34 mouse cellular contexts compared by ENCODE assay signal in the genomic region with DNA sequence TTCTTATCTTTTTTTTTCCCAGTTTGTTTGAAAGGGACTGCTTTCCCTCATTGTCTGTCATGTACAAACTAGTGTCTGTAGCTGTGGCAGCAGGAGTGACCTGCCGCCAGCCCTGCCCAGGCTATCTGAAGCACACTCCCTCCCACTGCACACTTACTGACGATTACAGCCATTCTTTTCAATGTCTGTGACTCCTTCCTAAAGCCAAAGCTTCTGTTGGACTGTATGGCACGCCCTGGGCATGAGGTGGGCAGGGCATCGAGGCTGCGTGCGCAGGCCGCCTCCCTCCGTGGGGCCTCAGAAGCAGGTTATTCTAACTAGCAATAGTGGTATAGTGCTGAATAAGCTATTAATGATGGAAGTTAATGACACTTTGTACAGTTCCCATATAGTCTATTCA.
"Had no signal": no experiment of that assay in that cellular context is flagged by ENCODE, and none has a peak within 500 bp of the region (broad histone marks: within the 10 kb centered on the region; RNA-seq: fewer than 3 reads in every experiment).

No protein-coding gene starts in this region.

- H3K27me3 ChIP-seq: heart, embryonic 12.5 days; heart, embryonic 13.5 days; heart, embryonic 15.5 days; hindbrain, embryonic 12.5 days; hindbrain, embryonic 13.5 days; hindbrain, embryonic 15.5 days; intestine, embryonic 15.5 days; kidney, embryonic 15.5 days had no signal

- ATAC-seq: hindbrain, embryonic 16.5 days; hindbrain, postnatal 0 days; inflammation-experienced regulatory T-cells, adult 6 months; intestine, embryonic 15.5 days; intestine, embryonic 16.5 days had no signal

- H3K4me1 ChIP-seq: hindbrain, embryonic 12.5 days; hindbrain, embryonic 13.5 days; hindbrain, embryonic 15.5 days; intestine, embryonic 15.5 days had no signal

- H3K27ac ChIP-seq: heart, embryonic 10.5 days; heart, embryonic 13.5 days; heart, embryonic 15.5 days; hindbrain, embryonic 10.5 days; hindbrain, embryonic 12.5 days; hindbrain, embryonic 13.5 days; hindbrain, embryonic 14.5 days; hindbrain, embryonic 15.5 days; hindbrain, postnatal 0 days; intestine, embryonic 15.5 days; kidney, embryonic 15.5 days; kidney, postnatal 0 days; layer of hippocampus, adult 2 months had no signal

- H3K36me3 ChIP-seq: heart, embryonic 10.5 days; heart, embryonic 12.5 days; heart, embryonic 13.5 days; heart, embryonic 15.5 days; hindbrain, embryonic 10.5 days; hindbrain, embryonic 12.5 days; hindbrain, embryonic 13.5 days; hindbrain, embryonic 15.5 days; intestine, embryonic 15.5 days; kidney, embryonic 15.5 days had no signal

- DNase-seq: heart, postnatal 10 days; heart, postnatal 14 days; heart, postnatal 36 days; heart, postnatal 4 days; kidney, adult 11 months; kidney, adult 18-20 months; kidney, adult 2 months; kidney, adult 8-10 months; kidney, adult 9 months; kidney, postnatal 10 days; kidney, postnatal 14 days; kidney, postnatal 25 days; kidney, postnatal 36 days; kidney, postnatal 4 days; layer of hippocampus, adult 9-11 months; layer of hippocampus, postnatal 36 days had no signal

- H3K9ac ChIP-seq: heart, embryonic 12.5 days; heart, embryonic 13.5 days; heart, embryonic 15.5 days; hindbrain, embryonic 12.5 days; hindbrain, embryonic 13.5 days; hindbrain, embryonic 14.5 days; hindbrain, embryonic 15.5 days; intestine, embryonic 15.5 days; kidney, embryonic 15.5 days had no signal

- H3K4me2 ChIP-seq: heart, embryonic 11.5 days; heart, embryonic 12.5 days; heart, embryonic 13.5 days; heart, embryonic 15.5 days; hindbrain, embryonic 12.5 days; hindbrain, embryonic 13.5 days; hindbrain, embryonic 14.5 days; hindbrain, embryonic 15.5 days; intestine, embryonic 15.5 days; kidney, embryonic 15.5 days had no signal

- H3K9me3 ChIP-seq: heart, embryonic 10.5 days; heart, embryonic 12.5 days; heart, embryonic 13.5 days; heart, embryonic 15.5 days; hindbrain, embryonic 10.5 days; hindbrain, embryonic 12.5 days; hindbrain, embryonic 13.5 days; hindbrain, embryonic 15.5 days; intestine, embryonic 15.5 days; kidney, embryonic 15.5 days had no signal

- H3K4me3 ChIP-seq: heart, embryonic 10.5 days; heart, embryonic 12.5 days; heart, embryonic 13.5 days; heart, embryonic 15.5 days; hindbrain, embryonic 10.5 days; hindbrain, embryonic 12.5 days; hindbrain, embryonic 13.5 days; hindbrain, embryonic 15.5 days; intestine, embryonic 15.5 days; kidney, embryonic 15.5 days; layer of hippocampus, adult 2 months had no signal
